Mouse (Mus musculus) ES-E14 (cell line): ENCODE results near the gene Chmp3.

Experiments used
- CHD2 ChIP-seq: IDR thresholded peaks from 2 replicates; pipeline ENCODE4 v1.6.1; 2014; ENCODE audit warnings: mild to moderate bottlenecking, low read depth, low read length, inconsistent platforms
- MAFK ChIP-seq: IDR thresholded peaks from 2 replicates; pipeline ENCODE4 v1.6.1; 2014; ENCODE audit warnings: mild to moderate bottlenecking, low read depth, low read length, inconsistent platforms; ENCODE audit not compliant: insufficient read depth
- ZC3H11A ChIP-seq: IDR thresholded peaks from 2 replicates; pipeline ENCODE4 v1.6.1; 2012; ENCODE audit warnings: low read depth, mild to moderate bottlenecking, inconsistent platforms, low read length, borderline replicate concordance

- no peak for TF ChIP-seq CHD2
- TF ChIP-seq MAFK, result no peak
- TF ChIP-seq ZC3H11A, result no peak
Observed at GRCm38 (mm10) chr6:71621981-71622380, 78.4 kb downstream of the Chmp3 start.
